Mouse (Mus musculus): ENCODE results near the gene Pts.

GRCm38 (mm10) chr9:50493777-50494176 lies 34.7 kb downstream of the Pts start:
- TF ChIP-seq CTCF (conservative IDR thresholded peaks at IDR 0.05; ENCODE audit: low read length) (no peak), NANOG (IDR thresholded peaks at IDR 0.05; ENCODE audit: borderline replicate concordance, low read length) (no peak), POU5F1 (IDR thresholded peaks at IDR 0.05; ENCODE audit: borderline replicate concordance, low read length) (no peak)
